Mouse (Mus musculus) C2C12 (cell line): ENCODE results near the gene Iqck.

Experiments used
- CEBPB ChIP-seq: IDR thresholded peaks from one replicate; pipeline ENCODE4 v1.6.1; 2011; ENCODE audit warnings: low read depth, mild to moderate bottlenecking, control low read depth, moderate library complexity
- CTCF ChIP-seq: IDR thresholded peaks from one replicate; pipeline ENCODE4 v1.5.1; 2011; ENCODE audit not compliant: control insufficient read depth, insufficient read depth, insufficient read length
- MAX ChIP-seq: IDR thresholded peaks from one replicate; pipeline ENCODE4 v1.6.1; 2011; ENCODE audit warnings: mild to moderate bottlenecking, control low read depth

DNA sequence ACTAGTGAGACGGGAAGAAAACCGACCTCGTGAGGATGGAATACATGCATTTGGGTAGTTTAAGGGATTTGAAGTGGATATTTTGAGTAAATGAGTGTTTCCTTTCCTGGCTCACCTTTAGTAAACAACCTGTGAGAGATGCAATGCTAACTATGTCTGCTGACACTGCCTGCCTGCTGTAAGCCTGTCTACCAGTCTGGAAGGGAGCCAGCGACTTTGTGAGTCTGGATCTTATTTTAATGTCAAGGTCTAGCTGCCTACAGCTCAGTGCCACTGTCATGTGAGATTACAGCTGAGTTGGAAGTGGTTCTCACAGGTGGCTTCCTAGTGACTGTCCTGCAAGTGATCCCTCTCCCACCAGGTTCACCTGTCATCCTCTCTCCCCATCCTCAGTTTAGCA lies 49.0 kb downstream of the Iqck start:
- TF ChIP-seq CTCF (no peak), CEBPB (no peak), MAX (no peak)
